Mouse (Mus musculus) liver, embryonic 13.5 days (tissue): ENCODE measurements around the gene Fgfr2. TPM values are rescaled to one million over a fixed set of nuclear protein-coding genes. Genes with fewer than 3 reads are reported as not detected.

Experiments
- ATAC-seq: fragments of 200-750 bp; cut with Nextera tagmentation; 2 replicates; pipeline ENCODE4 v1.8.0; 2017; ENCODE audit warnings: low read depth, mild to moderate bottlenecking, moderate number of reproducible peaks, moderate library complexity
- DNase-seq: peaks from one replicate; pipeline ENCODE4 v3.0.0; 2022
- H3K27ac ChIP-seq: fragments of 300-500 bp; sonication (generic); 2 replicates; pipeline ENCODE4 v1.5.1; 2015; ENCODE audit warnings: moderate library complexity, mild to moderate bottlenecking, inconsistent platforms
- H3K27me3 ChIP-seq: fragments of 300-500 bp; sonication (generic); 2 replicates; pipeline ENCODE4 v1.6.1; 2015; ENCODE audit warnings: mild to moderate bottlenecking, inconsistent platforms
- H3K36me3 ChIP-seq: fragments of 300-500 bp; sonication (generic); 2 replicates; pipeline ENCODE4 v1.6.1; 2015; ENCODE audit warnings: mild to moderate bottlenecking, inconsistent platforms
- H3K4me1 ChIP-seq: fragments of 300-500 bp; sonication (generic); replicated peaks from 2 replicates; pipeline ENCODE4 v1.6.1; 2015; ENCODE audit warnings: inconsistent platforms
- H3K4me2 ChIP-seq: fragments of 300-500 bp; sonication (generic); 2 replicates; pipeline ENCODE4 v1.6.1; 2015; ENCODE audit warnings: inconsistent platforms, mild to moderate bottlenecking, moderate library complexity
- H3K4me3 ChIP-seq: fragments of 300-500 bp; sonication (generic); replicated peaks from 2 replicates; pipeline ENCODE4 v1.5.1; 2015; ENCODE audit warnings: mild to moderate bottlenecking, inconsistent platforms
- H3K9ac ChIP-seq: fragments of 300-500 bp; sonication (generic); 2 replicates; pipeline ENCODE4 v1.6.1; 2015; ENCODE audit warnings: mild to moderate bottlenecking, inconsistent platforms
- H3K9me3 ChIP-seq: fragments of 300-500 bp; sonication (generic); replicated peaks from 2 replicates; pipeline ENCODE4 v1.6.1; 2016; ENCODE audit warnings: inconsistent platforms
- WGBS: fragments of 180-500 bp; shearing (Covaris S2); methylation state at CpG from one replicate; pipeline ENCODE4 v1.1.7; 2015; ENCODE audit not compliant: insufficient replicate concordance; 5-methylcytosine and 5-hydroxymethylcytosine counted together
- polyA plus RNA-seq: library from polyadenylated mRNA; unstranded; fragments of >200 nt; fragmentation: Nextera tagmentation; extraction: Ambion mirVana; gene quantifications from 2 replicates; pipeline ENCODE4 v1.2.1, GENCODE M21; 2015

Fgfr2 gene
- polyA plus RNA-seq, 1 experiment from 2014 or later, result 8.9 TPM

- H3K4me1 ChIP-seq, result no peaks in the 10 kb centered on the region
- 56% methylated on average over 3 of the region's 3 CpGs for WGBS
- ATAC-seq, result no peak
- H3K4me2 ChIP-seq, result no peak overlapping the region
- H3K9ac ChIP-seq, result no peak overlapping the region
- H3K27me3 ChIP-seq, result no peaks in the 10 kb centered on the region
- H3K36me3 ChIP-seq, result no peaks in the 10 kb centered on the region
- DNase-seq, result no peak
- H3K27ac ChIP-seq, result no peak overlapping the region
- no peak overlapping the region for H3K4me3 ChIP-seq
- H3K9me3 ChIP-seq, result no peaks in the 10 kb centered on the region
Measured at GRCm38 (mm10) chr7:132187456-132187855, 935.7 kb downstream of the Fgfr2 start.

- Histone ChIP-seq H3K4me3 (no peak overlapping the region), H3K9ac (no peak overlapping the region), H3K4me2 (no peak overlapping the region), H3K27ac (no peak overlapping the region), H3K9me3 (no peaks in the 10 kb centered on the region), H3K27me3 (no peaks in the 10 kb centered on the region), H3K4me1 (no peaks in the 10 kb centered on the region), H3K36me3 (no peaks in the 10 kb centered on the region)
- 58% methylated on average over 5 of the region's 5 CpGs for WGBS
- DNase-seq (no peak), ATAC-seq (no peak)
Measured at GRCm38 (mm10) chr7:132183892-132184404, 939.2 kb downstream of the Fgfr2 start.

GRCm38 (mm10) chr7:132181586-132182198, 941.5 kb downstream of the Fgfr2 start:
- no peak overlapping the region for H3K9ac ChIP-seq
- WGBS, result 76% methylated on average over 4 of the region's 4 CpGs
- no peaks in the 10 kb centered on the region for H3K36me3 ChIP-seq
- DNase-seq (no peak), ATAC-seq (no peak)
- no peaks in the 10 kb centered on the region for H3K27me3 ChIP-seq
- H3K4me2 ChIP-seq, result no peak overlapping the region
- no peaks in the 10 kb centered on the region for H3K9me3 ChIP-seq
- no peak overlapping the region for H3K4me3 ChIP-seq
- no peaks in the 10 kb centered on the region for H3K4me1 ChIP-seq
- H3K27ac ChIP-seq, result no peak overlapping the region

GRCm38 (mm10) chr7:132181042-132181441, 942.1 kb downstream of the Fgfr2 start:
- DNase-seq (no peak), ATAC-seq (no peak)
- H3K4me2 ChIP-seq, result no peak overlapping the region
- H3K4me1 ChIP-seq, result no peaks in the 10 kb centered on the region
- H3K4me3 ChIP-seq, result no peak overlapping the region
- no peak overlapping the region for H3K27ac ChIP-seq
- no peaks in the 10 kb centered on the region for H3K36me3 ChIP-seq
- H3K9me3 ChIP-seq, result no peaks in the 10 kb centered on the region
- H3K27me3 ChIP-seq, result no peaks in the 10 kb centered on the region
- 62% methylated on average over 3 of the region's 3 CpGs for WGBS
- H3K9ac ChIP-seq, result no peak overlapping the region

GRCm38 (mm10) chr7:132179049-132179448, 944.1 kb downstream of the Fgfr2 start:
- Histone ChIP-seq H3K4me1 (no peaks in the 10 kb centered on the region), H3K27ac (no peak overlapping the region), H3K36me3 (no peaks in the 10 kb centered on the region), H3K4me3 (no peak overlapping the region), H3K9me3 (no peaks in the 10 kb centered on the region), H3K4me2 (no peak overlapping the region), H3K27me3 (no peaks in the 10 kb centered on the region), H3K9ac (no peak overlapping the region)
- WGBS, result 35% methylated on average over 1 of the region's 1 CpGs
- ATAC-seq (no peak), DNase-seq (no peak)

- Histone ChIP-seq H3K4me3 (no peak overlapping the region), H3K27me3 (no peaks in the 10 kb centered on the region), H3K9ac (no peak overlapping the region), H3K36me3 (no peaks in the 10 kb centered on the region), H3K4me2 (no peak overlapping the region), H3K27ac (no peak overlapping the region), H3K4me1 (no peaks in the 10 kb centered on the region), H3K9me3 (no peaks in the 10 kb centered on the region)
- ATAC-seq (no peak), DNase-seq (no peak)
- 67% methylated on average over 5 of the region's 5 CpGs for WGBS
Measured at GRCm38 (mm10) chr7:132174787-132175186, 948.4 kb downstream of the Fgfr2 start.

- H3K4me1 ChIP-seq, result no peaks in the 10 kb centered on the region
- H3K9ac ChIP-seq, result no peak overlapping the region
Measured at GRCm38 (mm10) chr7:132174296-132174695, 948.9 kb downstream of the Fgfr2 start.

GRCm38 (mm10) chr7:132172220-132172619, 950.9 kb downstream of the Fgfr2 start:
- H3K4me1 ChIP-seq, result no peaks in the 10 kb centered on the region
- ATAC-seq (no peak), DNase-seq (no peak)
- H3K4me3 ChIP-seq, result no peak overlapping the region
- no peak overlapping the region for H3K4me2 ChIP-seq
- no peaks in the 10 kb centered on the region for H3K27me3 ChIP-seq
- no peak overlapping the region for H3K9ac ChIP-seq
- 56% methylated on average over 5 of the region's 5 CpGs for WGBS
- no peaks in the 10 kb centered on the region for H3K36me3 ChIP-seq
- no peak overlapping the region for H3K27ac ChIP-seq
- H3K9me3 ChIP-seq, result no peaks in the 10 kb centered on the region

More at GRCm38 (mm10) chr7:132174296-132174695, 948.9 kb downstream of the Fgfr2 start:
- WGBS, result 52% methylated on average over 2 of the region's 2 CpGs
- Histone ChIP-seq H3K27me3 (no peaks in the 10 kb centered on the region), H3K36me3 (no peaks in the 10 kb centered on the region), H3K4me3 (no peak overlapping the region), H3K27ac (no peak overlapping the region), H3K9me3 (no peaks in the 10 kb centered on the region), H3K4me2 (no peak overlapping the region)
- ATAC-seq (no peak), DNase-seq (no peak)

- H3K4me3 ChIP-seq, result no peak overlapping the region
- H3K4me2 ChIP-seq, result no peak overlapping the region
- no peaks in the 10 kb centered on the region for H3K36me3 ChIP-seq
- no peak overlapping the region for H3K27ac ChIP-seq
- H3K9me3 ChIP-seq, result no peaks in the 10 kb centered on the region
- H3K4me1 ChIP-seq, result no peaks in the 10 kb centered on the region
- 68% methylated on average over 5 of the region's 5 CpGs for WGBS
- DNase-seq, result no peak
- no peaks in the 10 kb centered on the region for H3K27me3 ChIP-seq
- H3K9ac ChIP-seq, result no peak overlapping the region
- no peak for ATAC-seq
Measured at GRCm38 (mm10) chr7:132171716-132172115, 951.4 kb downstream of the Fgfr2 start.

GRCm38 (mm10) chr7:132169419-132170169, 953.6 kb downstream of the Fgfr2 start:
- Histone ChIP-seq H3K4me1 (no peaks in the 10 kb centered on the region), H3K9me3 (no peaks in the 10 kb centered on the region), H3K27me3 (no peaks in the 10 kb centered on the region), H3K4me3 (no peak overlapping the region), H3K36me3 (no peaks in the 10 kb centered on the region), H3K4me2 (no peak overlapping the region), H3K9ac (no peak overlapping the region), H3K27ac (no peak overlapping the region)
- DNase-seq (no peak), ATAC-seq (no peak)
- 53% methylated on average over 7 of the region's 7 CpGs for WGBS

GRCm38 (mm10) chr7:132167239-132167638, 955.9 kb downstream of the Fgfr2 start:
- ATAC-seq (no peak), DNase-seq (no peak)
- Histone ChIP-seq H3K9me3 (no peaks in the 10 kb centered on the region), H3K36me3 (no peaks in the 10 kb centered on the region), H3K4me2 (no peak overlapping the region), H3K9ac (no peak overlapping the region), H3K4me1 (no peaks in the 10 kb centered on the region), H3K27me3 (no peaks in the 10 kb centered on the region), H3K27ac (no peak overlapping the region), H3K4me3 (no peak overlapping the region)
- WGBS, result 49% methylated on average over 4 of the region's 4 CpGs

- no peak for DNase-seq
- ATAC-seq, result no peak
Measured at GRCm38 (mm10) chr7:132162254-132162653, 960.9 kb downstream of the Fgfr2 start.

More at GRCm38 (mm10) chr7:132162254-132162653, 960.9 kb downstream of the Fgfr2 start:
- no peaks in the 10 kb centered on the region for H3K9me3 ChIP-seq
- H3K4me1 ChIP-seq, result no peaks in the 10 kb centered on the region
- no peak overlapping the region for H3K4me2 ChIP-seq
- H3K27me3 ChIP-seq, result no peaks in the 10 kb centered on the region
- H3K36me3 ChIP-seq, result no peaks in the 10 kb centered on the region
- no peak overlapping the region for H3K4me3 ChIP-seq
- WGBS, result 72% methylated on average over 3 of the region's 3 CpGs
- no peak overlapping the region for H3K27ac ChIP-seq
- H3K9ac ChIP-seq, result no peak overlapping the region
